Mouse (Mus musculus): ENCODE data around the gene Tor3a. TPM values are rescaled to one million over a fixed set of nuclear protein-coding genes. Genes with fewer than 3 reads are reported as not detected.

Tor3a gene
- polyA plus RNA-seq, 1 experiment from 2014 or later, result 21.1 TPM

GRCm38 (mm10) chr1:156676171-156676570, 2.0 kb upstream of the Tor3a start:
- Histone ChIP-seq H3K4me1 (ENCODE audit: control insufficient read depth, insufficient read depth, low read length) (peaks cover 9% of the 10 kb centered on the region), H3K4me2 (replicated peaks; ENCODE audit: low read depth, low read length) (no peak overlapping the region), H3K9ac (ENCODE audit: low read depth, low read length) (no peak overlapping the region), H3K36me3 (ENCODE audit: control insufficient read depth, insufficient read depth, low read length) (peaks cover 18% of the 10 kb centered on the region; the same call in 1 of the 2 replicates), H3K27ac (ENCODE audit: low read depth, low read length) (no peak overlapping the region), H3K4me3 (ENCODE audit: low read length) (no peak overlapping the region), H3K9me3 (ENCODE audit: control insufficient read depth, low read length) (no peaks in the 10 kb centered on the region), H3K27me3 (ENCODE audit: control insufficient read depth, insufficient read depth, low read length) (no peaks in the 10 kb centered on the region)
- WGBS, result 47% methylated on average over 12 of the region's 12 CpGs
- ATAC-seq (ENCODE audit: low FRiP score, low TSS enrichment), result no peak

GRCm38 (mm10) chr1:156673476-156674194, 521 bp downstream of the Tor3a start:
- Histone ChIP-seq H3K9ac (ENCODE audit: low read depth, low read length) (peak overlapping the region; percentile 64), H3K36me3 (ENCODE audit: control insufficient read depth, insufficient read depth, low read length) (no peaks in the 10 kb centered on the region; the same call in 1 of the 2 replicates), H3K4me3 (ENCODE audit: low read length) (peak overlapping the region; percentile 60), H3K4me1 (ENCODE audit: control insufficient read depth, insufficient read depth, low read length) (peaks cover 9% of the 10 kb centered on the region), H3K9me3 (ENCODE audit: control insufficient read depth, low read length) (no peaks in the 10 kb centered on the region), H3K27me3 (ENCODE audit: control insufficient read depth, insufficient read depth, low read length) (no peaks in the 10 kb centered on the region), H3K27ac (ENCODE audit: low read depth, low read length) (no peak overlapping the region), H3K4me2 (replicated peaks; ENCODE audit: low read depth, low read length) (peak overlapping the region; percentile 98)
- ATAC-seq (ENCODE audit: low FRiP score, low TSS enrichment), result peak; percentile 43; the same call in 1 of the 2 replicates
- 0% methylated on average over 29 of the region's 29 CpGs for WGBS

DNA sequence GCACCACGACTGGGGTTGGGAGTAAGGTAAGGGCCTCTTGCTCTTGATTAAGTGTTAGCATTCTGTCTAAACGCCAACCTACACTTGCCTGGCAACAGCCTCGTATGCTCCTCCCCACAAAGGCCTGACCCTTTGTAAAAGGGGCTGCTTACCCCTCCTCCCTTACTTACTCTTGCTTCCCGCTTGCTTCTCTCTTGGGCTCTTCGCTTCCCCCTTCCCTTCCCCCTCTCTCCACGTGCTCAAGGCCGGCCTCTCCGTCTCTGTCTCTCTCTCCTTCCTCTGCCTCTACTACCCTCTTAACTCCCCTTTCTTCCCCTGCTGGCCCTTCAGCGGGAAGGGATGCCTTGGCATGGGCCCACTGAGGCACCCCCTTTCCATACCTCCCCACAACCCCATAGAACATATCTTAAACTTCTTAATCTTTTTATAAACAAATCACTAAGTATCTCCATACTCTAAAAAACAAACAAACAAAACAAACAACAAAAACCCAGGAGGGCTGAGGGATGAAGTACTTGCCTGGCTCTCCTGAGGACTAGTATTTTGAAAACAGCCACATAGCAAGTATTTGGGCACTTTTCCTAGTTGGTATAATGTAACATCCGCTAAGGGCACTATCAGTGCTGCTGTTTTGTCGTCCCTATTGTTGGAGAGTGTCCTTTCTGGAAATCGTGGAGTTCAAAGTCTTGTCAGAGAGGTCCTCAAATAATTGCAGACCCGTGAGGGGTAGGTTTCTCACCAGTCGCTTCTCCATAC, 1.3 kb downstream of the Tor3a start:
- H3K36me3 ChIP-seq (ENCODE audit: control insufficient read depth, insufficient read depth, low read length), result no peaks in the 10 kb centered on the region
- peaks cover 9% of the 10 kb centered on the region for H3K4me1 ChIP-seq (ENCODE audit: control insufficient read depth, insufficient read depth, low read length)
- H3K9me3 ChIP-seq (ENCODE audit: control insufficient read depth, low read length), result no peaks in the 10 kb centered on the region
- H3K27me3 ChIP-seq (ENCODE audit: control insufficient read depth, insufficient read depth, low read length), result no peaks in the 10 kb centered on the region
- H3K4me2 ChIP-seq (replicated peaks; ENCODE audit: low read depth, low read length), result peak overlapping the region; percentile 98
- H3K9ac ChIP-seq (ENCODE audit: low read depth, low read length), result peak overlapping the region; percentile 64; the same call in 1 of the 2 replicates
- 0 out of 2 replicates have a peak, but pooled peaks have one; percentile 29 for ATAC-seq (ENCODE audit: low FRiP score, low TSS enrichment)
- 11% methylated on average over 14 of the region's 14 CpGs for WGBS
- peak overlapping the region; percentile 60 for H3K4me3 ChIP-seq (ENCODE audit: low read length)
- H3K27ac ChIP-seq (ENCODE audit: low read depth, low read length), result no peak overlapping the region

- no peak overlapping the region for H3K4me2 ChIP-seq (replicated peaks; ENCODE audit: low read depth, low read length)
- peaks cover 9% of the 10 kb centered on the region for H3K4me1 ChIP-seq (ENCODE audit: control insufficient read depth, insufficient read depth, low read length)
- H3K27me3 ChIP-seq (ENCODE audit: control insufficient read depth, insufficient read depth, low read length), result no peaks in the 10 kb centered on the region
- H3K9ac ChIP-seq (ENCODE audit: low read depth, low read length), result no peak overlapping the region
- ATAC-seq (ENCODE audit: low FRiP score, low TSS enrichment), result no peak
- 91% methylated on average over 3 of the region's 3 CpGs for WGBS
- no peak overlapping the region for H3K4me3 ChIP-seq (ENCODE audit: low read length)
- no peaks in the 10 kb centered on the region for H3K36me3 ChIP-seq (ENCODE audit: control insufficient read depth, insufficient read depth, low read length)
- no peaks in the 10 kb centered on the region for H3K9me3 ChIP-seq (ENCODE audit: control insufficient read depth, low read length)
- no peak overlapping the region for H3K27ac ChIP-seq (ENCODE audit: low read depth, low read length)
Observed at GRCm38 (mm10) chr1:156671921-156672320, 2.2 kb downstream of the Tor3a start.

DNA sequence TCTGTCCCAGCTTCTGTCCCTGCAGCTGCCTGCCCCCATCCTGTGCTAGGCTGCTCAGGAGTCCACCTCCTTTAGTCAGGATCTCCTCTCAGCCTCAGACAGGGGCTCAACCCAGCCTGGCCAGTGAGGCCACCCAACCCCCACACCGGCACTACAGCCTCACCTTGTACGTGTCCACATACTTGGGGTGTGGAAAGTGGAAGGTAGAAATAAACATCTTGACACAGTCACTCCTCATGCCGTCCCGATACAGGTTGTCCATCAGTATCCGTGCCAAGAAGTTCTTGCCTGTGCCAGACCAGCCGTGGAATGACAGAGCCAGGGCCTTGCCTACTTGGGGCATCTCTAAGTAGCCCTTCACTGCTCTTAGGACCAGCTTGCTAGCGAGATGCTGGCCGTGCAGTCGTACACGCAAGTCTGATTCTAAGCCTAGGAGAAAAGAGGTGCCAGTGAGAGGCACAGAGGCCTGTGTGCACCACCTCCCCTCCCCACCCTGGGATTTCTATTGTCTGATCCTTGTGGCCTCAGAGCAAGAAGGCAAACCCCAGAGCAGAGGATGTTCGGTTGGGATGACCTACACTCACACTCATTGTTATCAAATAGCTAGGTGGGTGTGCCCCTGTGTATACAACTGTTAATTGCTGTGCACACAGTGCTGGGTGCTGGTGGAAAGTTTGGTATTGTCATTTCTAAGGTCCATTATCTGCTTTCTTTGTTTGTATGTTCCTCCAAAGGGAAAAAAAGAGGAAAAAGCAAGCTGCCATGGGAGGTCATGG, 4.8 kb downstream of the Tor3a start:
- Histone ChIP-seq H3K4me1 (ENCODE audit: control insufficient read depth, insufficient read depth, low read length) (peaks cover 6% of the 10 kb centered on the region), H3K27ac (ENCODE audit: low read depth, low read length) (no peak overlapping the region)

DNA sequence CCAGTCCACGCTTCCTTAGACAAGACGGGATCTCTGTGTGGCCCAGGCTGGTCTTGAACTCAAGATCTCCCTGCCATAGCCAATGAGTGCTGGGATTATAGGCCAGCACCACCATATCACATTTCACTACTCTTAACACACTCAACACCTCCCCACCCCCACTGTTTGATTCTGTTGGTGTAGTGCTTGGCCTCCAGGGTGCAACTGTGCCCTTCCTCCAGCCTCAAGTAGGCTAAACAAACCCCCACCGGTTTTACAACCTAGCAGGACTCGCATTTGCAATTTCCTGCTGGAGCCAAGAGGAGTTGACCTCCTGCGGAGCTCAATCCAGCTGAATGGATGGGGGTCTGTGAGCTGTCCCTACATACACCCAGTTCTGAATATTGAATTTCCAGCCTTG, 5.6 kb downstream of the Tor3a start:
- Histone ChIP-seq H3K36me3 (ENCODE audit: control insufficient read depth, insufficient read depth, low read length) (no peaks in the 10 kb centered on the region), H3K9me3 (ENCODE audit: control insufficient read depth, low read length) (no peaks in the 10 kb centered on the region), H3K27me3 (ENCODE audit: control insufficient read depth, insufficient read depth, low read length) (no peaks in the 10 kb centered on the region), H3K9ac (ENCODE audit: low read depth, low read length) (no peak overlapping the region), H3K4me1 (ENCODE audit: control insufficient read depth, insufficient read depth, low read length) (no peaks in the 10 kb centered on the region; the same call in 1 of the 2 replicates), H3K27ac (ENCODE audit: low read depth, low read length) (no peak overlapping the region), H3K4me3 (ENCODE audit: low read length) (no peak overlapping the region), H3K4me2 (replicated peaks; ENCODE audit: low read depth, low read length) (no peak overlapping the region)
- WGBS, result 21% methylated on average over 5 of the region's 5 CpGs
- no peak for ATAC-seq (ENCODE audit: low FRiP score, low TSS enrichment)

More for the DNA sequence above, 4.8 kb downstream of the Tor3a start:
- Histone ChIP-seq H3K36me3 (ENCODE audit: control insufficient read depth, insufficient read depth, low read length) (no peaks in the 10 kb centered on the region), H3K27me3 (ENCODE audit: control insufficient read depth, insufficient read depth, low read length) (no peaks in the 10 kb centered on the region), H3K9me3 (ENCODE audit: control insufficient read depth, low read length) (no peaks in the 10 kb centered on the region), H3K4me2 (replicated peaks; ENCODE audit: low read depth, low read length) (no peak overlapping the region), H3K9ac (ENCODE audit: low read depth, low read length) (no peak overlapping the region), H3K4me3 (ENCODE audit: low read length) (no peak overlapping the region)
- WGBS, result 52% methylated on average over 11 of the region's 11 CpGs
- ATAC-seq (ENCODE audit: low FRiP score, low TSS enrichment), result no peak

GRCm38 (mm10) chr1:156667141-156667926, 6.8 kb downstream of the Tor3a start:
- Histone ChIP-seq H3K9me3 (ENCODE audit: control insufficient read depth, low read length) (no peaks in the 10 kb centered on the region), H3K4me3 (ENCODE audit: low read length) (no peak overlapping the region), H3K4me1 (ENCODE audit: control insufficient read depth, insufficient read depth, low read length) (no peaks in the 10 kb centered on the region), H3K36me3 (ENCODE audit: control insufficient read depth, insufficient read depth, low read length) (no peaks in the 10 kb centered on the region), H3K9ac (ENCODE audit: low read depth, low read length) (no peak overlapping the region), H3K4me2 (replicated peaks; ENCODE audit: low read depth, low read length) (no peak overlapping the region), H3K27ac (ENCODE audit: low read depth, low read length) (no peak overlapping the region), H3K27me3 (ENCODE audit: control insufficient read depth, insufficient read depth, low read length) (no peaks in the 10 kb centered on the region)
- no peak for ATAC-seq (ENCODE audit: low FRiP score, low TSS enrichment)
- WGBS, result 88% methylated on average over 23 of the region's 23 CpGs

DNA sequence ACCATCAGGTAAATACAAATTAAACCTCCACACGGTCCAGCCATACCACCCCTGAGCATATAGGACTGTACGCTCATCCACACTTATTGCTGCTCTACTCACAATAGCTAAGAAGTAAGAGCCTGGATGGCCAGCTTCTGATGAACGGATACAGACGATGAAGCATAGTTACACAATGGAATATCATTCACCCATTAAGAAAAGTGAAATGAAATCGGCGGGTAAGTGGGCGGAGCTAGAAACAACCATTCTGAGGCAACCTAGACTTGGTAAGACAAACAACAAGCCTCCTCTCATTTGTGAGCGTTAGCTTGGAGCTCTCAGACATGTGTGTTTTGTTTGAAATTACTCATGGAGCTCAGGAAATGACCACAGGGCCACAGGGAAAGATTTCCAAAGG, 8.4 kb downstream of the Tor3a start:
- no peaks in the 10 kb centered on the region for H3K9me3 ChIP-seq (ENCODE audit: control insufficient read depth, low read length)
- ATAC-seq (ENCODE audit: low FRiP score, low TSS enrichment), result no peak
- no peak overlapping the region for H3K27ac ChIP-seq (ENCODE audit: low read depth, low read length)
- no peaks in the 10 kb centered on the region for H3K4me1 ChIP-seq (ENCODE audit: control insufficient read depth, insufficient read depth, low read length)
- no peak overlapping the region for H3K4me3 ChIP-seq (ENCODE audit: low read length)
- no peak overlapping the region for H3K9ac ChIP-seq (ENCODE audit: low read depth, low read length)
- H3K27me3 ChIP-seq (ENCODE audit: control insufficient read depth, insufficient read depth, low read length), result no peaks in the 10 kb centered on the region
- H3K4me2 ChIP-seq (replicated peaks; ENCODE audit: low read depth, low read length), result no peak overlapping the region
- H3K36me3 ChIP-seq (ENCODE audit: control insufficient read depth, insufficient read depth, low read length), result no peaks in the 10 kb centered on the region
- WGBS, result 91% methylated on average over 8 of the region's 8 CpGs
